Mouse (Mus musculus): ENCODE measurements around the gene Smim15. TPM values are rescaled to one million over a fixed set of nuclear protein-coding genes. Genes with fewer than 3 reads are reported as not detected.

Smim15 gene
- polyA plus RNA-seq, 1 experiment, result 0.30 TPM

DNA sequence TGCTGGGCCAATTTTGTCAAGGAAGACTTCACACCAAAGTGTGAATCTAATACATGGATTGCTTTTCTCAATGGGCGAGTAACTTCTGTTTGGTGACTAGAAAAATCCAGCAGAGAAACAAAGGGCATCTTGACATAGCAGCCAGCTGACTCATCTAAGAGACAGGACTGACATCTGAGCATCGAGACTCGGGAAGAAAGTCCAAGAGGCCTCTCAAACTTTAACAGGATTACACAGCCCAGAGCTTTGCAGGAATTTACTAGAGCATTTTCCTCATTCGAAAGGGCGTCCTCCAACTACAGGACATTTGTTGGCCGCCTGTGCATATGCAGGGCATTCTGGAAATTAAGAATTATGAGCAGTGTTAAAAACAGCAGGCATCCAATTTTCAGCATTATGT lies 4.9 kb upstream of the Smim15 start:
- Histone ChIP-seq H3K9me3 (ENCODE audit: control insufficient read depth, low read length) (no peaks in the 10 kb centered on the region), H3K27me3 (ENCODE audit: control insufficient read depth) (no peaks in the 10 kb centered on the region), H3K4me1 (ENCODE audit: control insufficient read depth) (peaks cover 23% of the 10 kb centered on the region), H3K4me3 (replicated peaks) (no peak overlapping the region), H3K36me3 (ENCODE audit: control insufficient read depth) (no peaks in the 10 kb centered on the region)
- TF ChIP-seq GATA1 (IDR thresholded peaks at IDR 0.05; ENCODE audit: low read length) (no peak), TAL1 (IDR thresholded peaks at IDR 0.05; ENCODE audit: low read length) (no peak)

DNA sequence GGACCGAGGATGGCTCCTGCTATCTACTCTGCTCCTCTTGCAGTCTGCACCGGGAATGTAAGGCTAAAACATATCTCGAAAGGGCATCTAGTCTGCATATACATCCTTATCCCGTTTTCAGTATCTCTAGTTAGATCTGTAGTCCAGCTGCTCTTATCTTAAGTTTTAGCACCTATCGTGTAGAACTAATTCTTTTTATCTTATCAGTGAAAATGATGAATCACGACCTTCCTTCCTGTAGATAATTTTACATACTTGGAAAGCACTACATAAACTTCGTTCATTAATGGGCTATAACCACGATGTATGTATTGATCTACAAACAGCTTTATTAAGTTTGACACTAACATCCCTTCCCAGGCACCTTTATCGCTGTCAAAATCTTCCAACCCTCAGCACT lies 4.3 kb upstream of the Smim15 start:
- Histone ChIP-seq H3K4me1 (ENCODE audit: control insufficient read depth) (peaks cover 24% of the 10 kb centered on the region), H3K36me3 (ENCODE audit: control insufficient read depth) (no peaks in the 10 kb centered on the region), H3K9me3 (ENCODE audit: control insufficient read depth, low read length) (no peaks in the 10 kb centered on the region), H3K27me3 (ENCODE audit: control insufficient read depth) (no peaks in the 10 kb centered on the region), H3K4me3 (replicated peaks) (no peak overlapping the region)
- TF ChIP-seq TAL1 (IDR thresholded peaks at IDR 0.05; ENCODE audit: low read length) (no peak), GATA1 (IDR thresholded peaks at IDR 0.05; ENCODE audit: low read length) (no peak)

DNA sequence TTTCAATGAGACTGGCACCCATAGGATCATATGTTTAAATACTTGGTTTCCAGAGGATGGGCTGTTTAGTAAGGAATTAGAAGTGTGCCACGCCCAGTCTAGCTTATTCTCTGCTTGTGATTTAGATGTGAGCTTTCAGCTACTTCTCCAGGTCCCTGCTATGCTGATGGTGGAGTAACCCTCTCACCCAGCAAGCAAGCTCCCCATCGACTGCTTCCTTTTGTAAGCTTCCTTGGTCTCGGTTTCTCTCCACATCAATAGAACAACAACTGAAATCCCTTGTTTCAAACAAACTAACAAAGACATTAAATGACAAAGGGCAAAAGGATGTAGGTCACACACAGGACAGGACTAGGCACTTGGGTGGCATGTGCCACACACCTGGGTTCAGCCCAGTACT lies 3.8 kb upstream of the Smim15 start:
- TF ChIP-seq GATA1 (IDR thresholded peaks at IDR 0.05; ENCODE audit: low read length) (no peak), TAL1 (IDR thresholded peaks at IDR 0.05; ENCODE audit: low read length) (no peak)
- Histone ChIP-seq H3K4me1 (ENCODE audit: control insufficient read depth) (peaks cover 27% of the 10 kb centered on the region), H3K4me3 (replicated peaks) (no peak overlapping the region), H3K9me3 (ENCODE audit: control insufficient read depth, low read length) (no peaks in the 10 kb centered on the region), H3K36me3 (ENCODE audit: control insufficient read depth) (no peaks in the 10 kb centered on the region), H3K27me3 (ENCODE audit: control insufficient read depth) (no peaks in the 10 kb centered on the region)

DNA sequence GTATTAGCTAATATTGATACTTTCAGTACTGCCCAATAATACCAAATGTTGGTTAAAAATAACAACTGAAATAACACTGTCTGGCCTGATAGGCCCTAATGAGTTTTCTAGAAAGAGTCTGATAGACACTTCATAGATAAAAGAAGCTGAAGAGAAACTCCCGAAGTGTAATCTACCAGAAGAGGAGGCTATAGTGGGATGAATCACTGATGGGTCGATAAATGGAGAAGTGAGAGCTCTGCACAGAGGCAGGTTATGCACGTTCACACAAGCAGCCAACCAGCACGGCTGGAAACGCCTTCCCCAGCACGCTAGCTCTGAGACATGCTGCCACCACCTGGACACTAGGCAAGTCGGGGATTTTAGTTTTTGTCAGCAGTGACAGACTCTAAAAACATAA lies 2.9 kb upstream of the Smim15 start:
- H3K36me3 ChIP-seq (ENCODE audit: control insufficient read depth), result peaks cover 4% of the 10 kb centered on the region
- no peaks in the 10 kb centered on the region for H3K9me3 ChIP-seq (ENCODE audit: control insufficient read depth, low read length)
- TF ChIP-seq TAL1 (IDR thresholded peaks at IDR 0.05; ENCODE audit: low read length), result no peak
- TF ChIP-seq GATA1 (IDR thresholded peaks at IDR 0.05; ENCODE audit: low read length), result no peak
- H3K27me3 ChIP-seq (ENCODE audit: control insufficient read depth), result no peaks in the 10 kb centered on the region
- H3K4me3 ChIP-seq (replicated peaks), result no peak overlapping the region
- peaks cover 35% of the 10 kb centered on the region for H3K4me1 ChIP-seq (ENCODE audit: control insufficient read depth)

DNA sequence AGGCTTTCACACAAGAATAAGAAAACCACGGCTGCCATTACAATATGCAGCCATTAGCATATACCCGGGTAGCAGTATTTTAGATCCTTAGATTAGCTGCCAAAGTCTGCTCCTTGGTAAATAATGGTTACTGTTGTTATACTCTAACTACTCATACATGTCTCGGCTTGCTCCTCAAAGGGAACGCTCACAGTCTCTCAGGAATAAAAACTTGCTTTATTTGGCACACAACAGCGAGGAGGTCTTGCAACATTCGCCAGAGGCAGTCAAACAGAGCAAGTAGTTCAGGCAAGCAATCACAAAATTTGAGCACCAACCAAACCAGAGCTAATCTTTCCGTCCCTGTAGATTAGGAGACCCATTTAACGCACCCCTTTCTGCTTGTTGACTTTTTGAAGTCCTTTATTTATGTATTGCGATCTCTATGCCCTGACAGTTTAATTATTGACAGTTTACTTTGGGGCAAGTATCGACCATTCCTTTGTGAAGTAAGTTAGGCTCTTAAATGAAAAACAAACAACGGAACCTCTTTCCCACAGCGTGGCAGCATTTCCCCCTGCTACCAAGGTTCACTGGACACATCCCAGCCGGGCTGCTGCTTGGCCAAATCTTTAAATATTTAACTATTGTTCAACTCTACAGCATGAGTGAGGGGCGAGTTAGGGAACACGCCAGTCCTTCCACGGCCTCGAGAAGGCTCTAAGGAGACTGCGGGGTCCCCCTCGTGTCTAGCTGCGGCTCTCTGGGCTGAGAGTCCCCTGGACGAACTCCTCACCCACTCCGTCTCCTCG lies 620 bp upstream of the Smim15 start:
- no peaks in the 10 kb centered on the region for H3K9me3 ChIP-seq (ENCODE audit: control insufficient read depth, low read length)
- H3K36me3 ChIP-seq (ENCODE audit: control insufficient read depth), result peaks cover 20% of the 10 kb centered on the region
- peaks cover 35% of the 10 kb centered on the region for H3K4me1 ChIP-seq (ENCODE audit: control insufficient read depth)
- TF ChIP-seq TAL1 (IDR thresholded peaks at IDR 0.05; ENCODE audit: low read length), result no peak
- no peak for TF ChIP-seq GATA1 (IDR thresholded peaks at IDR 0.05; ENCODE audit: low read length)
- no peaks in the 10 kb centered on the region for H3K27me3 ChIP-seq (ENCODE audit: control insufficient read depth)
- H3K4me3 ChIP-seq (replicated peaks), result peak overlapping the region; percentile 84

DNA sequence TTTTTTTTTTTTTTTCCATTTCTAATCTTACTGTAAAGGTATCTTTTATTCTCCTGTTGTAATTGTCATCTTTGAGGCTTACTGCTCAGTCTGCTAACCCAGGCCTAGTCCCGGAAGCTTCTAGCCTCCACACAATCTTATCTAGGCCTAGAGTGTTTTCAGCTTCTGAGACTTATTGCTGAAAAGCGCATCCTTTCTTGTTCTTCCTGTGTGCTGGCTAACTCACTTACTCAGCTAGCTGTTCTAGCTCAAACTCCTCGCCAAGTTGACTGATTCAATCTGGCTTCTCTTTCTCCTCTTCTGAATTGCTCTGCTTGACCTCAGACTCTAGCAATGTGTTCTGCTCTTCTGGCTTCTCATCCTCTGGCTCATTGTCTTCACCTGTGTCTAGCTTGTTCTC lies 1.4 kb downstream of the Smim15 start:
- Histone ChIP-seq H3K4me1 (ENCODE audit: control insufficient read depth) (peaks cover 33% of the 10 kb centered on the region), H3K36me3 (ENCODE audit: control insufficient read depth) (peaks cover 23% of the 10 kb centered on the region), H3K27me3 (ENCODE audit: control insufficient read depth) (no peaks in the 10 kb centered on the region), H3K4me3 (replicated peaks) (peak overlapping the region; percentile 35), H3K9me3 (ENCODE audit: control insufficient read depth, low read length) (no peaks in the 10 kb centered on the region)
- no peak for TF ChIP-seq GATA1 (IDR thresholded peaks at IDR 0.05; ENCODE audit: low read length)
- no peak for TF ChIP-seq TAL1 (IDR thresholded peaks at IDR 0.05; ENCODE audit: low read length)

DNA sequence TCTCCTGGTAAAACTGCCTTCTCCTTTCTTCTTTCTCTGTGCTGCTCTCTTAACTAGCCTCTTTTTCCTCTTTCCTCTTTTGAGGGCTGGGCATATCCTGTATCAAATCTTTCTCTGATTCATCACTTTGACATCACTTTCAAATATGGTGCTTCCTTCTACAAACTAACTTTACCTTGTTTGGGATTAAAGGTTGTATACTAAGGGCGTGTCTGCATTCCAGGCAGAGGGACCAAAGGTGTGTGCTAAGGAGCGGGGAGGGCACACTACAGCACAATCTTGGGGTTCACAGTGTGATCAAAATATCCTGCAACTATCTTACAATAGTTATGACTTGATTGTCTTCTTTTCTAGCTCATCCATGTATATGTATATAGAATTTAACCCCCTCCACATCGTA lies 1.8 kb downstream of the Smim15 start:
- no peaks in the 10 kb centered on the region for H3K9me3 ChIP-seq (ENCODE audit: control insufficient read depth, low read length)
- H3K4me3 ChIP-seq (replicated peaks), result peak overlapping the region; percentile 13

DNA sequence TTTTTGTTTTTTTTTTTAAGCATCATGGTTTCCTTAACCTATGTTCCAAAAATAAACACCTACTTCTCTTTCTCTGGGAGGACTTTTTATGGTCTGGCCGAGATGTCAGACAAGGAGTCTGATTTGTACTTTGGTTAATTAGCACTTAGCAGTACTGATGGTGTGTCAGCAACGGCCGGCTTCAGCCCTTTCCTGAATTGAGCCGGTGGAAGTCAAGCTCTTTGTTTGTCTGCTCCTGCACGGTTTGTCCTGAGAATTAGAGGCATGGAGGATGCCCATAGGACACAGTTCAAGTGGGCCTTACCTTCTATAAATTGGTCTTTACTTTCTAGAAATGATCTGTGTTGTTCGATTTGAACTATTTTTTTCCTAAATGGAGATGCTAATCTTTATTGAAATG lies 2.6 kb downstream of the Smim15 start:
- H3K4me1 ChIP-seq (ENCODE audit: control insufficient read depth), result peaks cover 28% of the 10 kb centered on the region
- TF ChIP-seq TAL1 (IDR thresholded peaks at IDR 0.05; ENCODE audit: low read length) (no peak), GATA1 (IDR thresholded peaks at IDR 0.05; ENCODE audit: low read length) (no peak)
- no peaks in the 10 kb centered on the region for H3K27me3 ChIP-seq (ENCODE audit: control insufficient read depth)
- H3K4me3 ChIP-seq (replicated peaks), result no peak overlapping the region
- no peaks in the 10 kb centered on the region for H3K9me3 ChIP-seq (ENCODE audit: control insufficient read depth, low read length)
- H3K36me3 ChIP-seq (ENCODE audit: control insufficient read depth), result peaks cover 25% of the 10 kb centered on the region

More for the DNA sequence above, 1.8 kb downstream of the Smim15 start:
- Histone ChIP-seq H3K4me1 (ENCODE audit: control insufficient read depth) (peaks cover 33% of the 10 kb centered on the region), H3K36me3 (ENCODE audit: control insufficient read depth) (peaks cover 23% of the 10 kb centered on the region), H3K27me3 (ENCODE audit: control insufficient read depth) (no peaks in the 10 kb centered on the region)
- no peak for TF ChIP-seq TAL1 (IDR thresholded peaks at IDR 0.05; ENCODE audit: low read length)
- no peak for TF ChIP-seq GATA1 (IDR thresholded peaks at IDR 0.05; ENCODE audit: low read length)

DNA sequence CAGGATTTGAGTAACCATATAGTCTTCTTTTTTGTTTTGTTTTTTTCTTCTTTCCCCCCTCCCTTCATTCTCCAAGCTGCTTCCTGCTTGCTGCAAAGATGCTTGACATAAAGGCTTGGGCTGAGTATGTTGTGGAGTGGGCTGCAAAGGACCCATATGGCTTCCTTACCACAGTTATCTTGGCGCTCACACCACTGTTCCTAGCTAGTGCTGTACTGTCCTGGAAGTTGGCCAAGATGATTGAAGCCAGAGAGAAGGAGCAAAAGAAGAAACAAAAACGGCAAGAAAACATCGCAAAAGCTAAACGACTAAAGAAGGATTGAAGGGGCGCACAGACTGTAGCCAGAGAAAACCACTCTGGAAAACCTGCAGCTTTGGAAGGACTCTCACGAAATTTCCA lies 3.1 kb downstream of the Smim15 start:
- peaks cover 28% of the 10 kb centered on the region for H3K4me1 ChIP-seq (ENCODE audit: control insufficient read depth)
- no peaks in the 10 kb centered on the region for H3K27me3 ChIP-seq (ENCODE audit: control insufficient read depth)
- no peaks in the 10 kb centered on the region for H3K9me3 ChIP-seq (ENCODE audit: control insufficient read depth, low read length)
- TF ChIP-seq TAL1 (IDR thresholded peaks at IDR 0.05; ENCODE audit: low read length), result no peak
- TF ChIP-seq GATA1 (IDR thresholded peaks at IDR 0.05; ENCODE audit: low read length), result no peak
- H3K4me3 ChIP-seq (replicated peaks), result no peak overlapping the region
- H3K36me3 ChIP-seq (ENCODE audit: control insufficient read depth), result peaks cover 25% of the 10 kb centered on the region
